Mouse (Mus musculus) Muller cell, postnatal 12 days (primary cell): Measurements from ENCODE around the gene Ahcy.
A peak's percentile ranks its signal among the peaks of the same experiment; 100 is the strongest.
"Not testable (repeated sequence)": the region's sequence is repeated elsewhere in the genome, so short reads cannot be mapped to it uniquely, and the experiment has no call there.

Source experiments
- DNase-seq: peaks from one replicate; pipeline ENCODE4 v3.0.0-alpha.2; 2015; ENCODE audit errors: inconsistent ontology term

The Ahcy gene

GRCm38 (mm10) chr2:155074766-155075330 is 551 bp upstream of the Ahcy start:
- no peak for DNase-seq

- no peak for DNase-seq
Measured at GRCm38 (mm10) chr2:155073347-155073746, 950 bp downstream of the Ahcy start.

- DNase-seq = no peak
Measured at GRCm38 (mm10) chr2:155072353-155073145, 1.7 kb downstream of the Ahcy start.

GRCm38 (mm10) chr2:155071027-155071426 is 3.3 kb downstream of the Ahcy start:
- peak; percentile 55 for DNase-seq

- no peak for DNase-seq
Measured at GRCm38 (mm10) chr2:155057361-155057760, 16.9 kb downstream of the Ahcy start.

GRCm38 (mm10) chr2:155056076-155056578 is 18.2 kb downstream of the Ahcy start:
- no peak for DNase-seq

- DNase-seq = no peak
Measured at GRCm38 (mm10) chr2:155054672-155055071, 19.6 kb downstream of the Ahcy start.

GRCm38 (mm10) chr2:155053512-155053911 is 20.8 kb downstream of the Ahcy start:
- DNase-seq = not testable (repeated sequence)

GRCm38 (mm10) chr2:155052681-155053080 is 21.6 kb downstream of the Ahcy start:
- DNase-seq = no peak

- DNase-seq = no peak
Measured at GRCm38 (mm10) chr2:155051622-155052351, 22.5 kb downstream of the Ahcy start.

- DNase-seq = peak; percentile 95
Measured at GRCm38 (mm10) chr2:155050504-155051236, 23.6 kb downstream of the Ahcy start.

- no peak for DNase-seq
Measured at GRCm38 (mm10) chr2:155050108-155050503, 24.2 kb downstream of the Ahcy start.

GRCm38 (mm10) chr2:155047452-155048178 is 26.7 kb downstream of the Ahcy start:
- no peak for DNase-seq

GRCm38 (mm10) chr2:155046803-155047202 is 27.5 kb downstream of the Ahcy start:
- DNase-seq = no peak

GRCm38 (mm10) chr2:155045075-155045474 is 29.2 kb downstream of the Ahcy start:
- DNase-seq = no peak

GRCm38 (mm10) chr2:155044542-155044941 is 29.8 kb downstream of the Ahcy start:
- no peak for DNase-seq

GRCm38 (mm10) chr2:155039956-155040355 is 34.3 kb downstream of the Ahcy start:
- no peak for DNase-seq

GRCm38 (mm10) chr2:155032938-155033710 is 41.2 kb downstream of the Ahcy start:
- DNase-seq = no peak

- no peak for DNase-seq
Measured at GRCm38 (mm10) chr2:155030831-155031230, 43.5 kb downstream of the Ahcy start.

- not testable (repeated sequence) for DNase-seq
Measured at GRCm38 (mm10) chr2:155020247-155020826, 54.0 kb downstream of the Ahcy start.
